Mouse (Mus musculus) CH12.LX (cell line): ENCODE measurements at regions not wholly inside any gene's neighbourhood (a gene's known extent, or its start where the extent isn't known, plus 50 kb on each side); places are given as distances from the start of the nearest gene placed in this dataset.

Experiments used
- DNase-seq: peaks from one replicate; pipeline ENCODE4 v3.0.0-alpha.2; 2013; ENCODE audit errors: extremely low read depth
- H3K27ac ChIP-seq: 2 replicates; pipeline ENCODE4 v1.5.1; 2012; ENCODE audit warnings: low read depth, mild to moderate bottlenecking, control low read depth, moderate library complexity; ENCODE audit not compliant: insufficient read depth
- H3K27me3 ChIP-seq: replicated peaks from 2 replicates; pipeline ENCODE3; 2012; ENCODE audit warnings: inconsistent platforms
- H3K36me3 ChIP-seq, 2 experiments: replicated peaks in 1 of 2; 2 replicates each; pipeline versions ENCODE3 to v1.6.1; 2012; ENCODE audit warnings: inconsistent platforms in 1 of 2, low read length in 1 of 2, mild to moderate bottlenecking in 1 of 2, mixed read lengths in 1 of 2, moderate library complexity in 1 of 2; ENCODE audit not compliant: control insufficient read depth in 1 of 2, insufficient read depth in 1 of 2
- H3K4me1 ChIP-seq, 2 experiments: 2 replicates each; pipeline ENCODE4 v1.6.1; 2012; ENCODE audit warnings: inconsistent platforms in 1 of 2, moderate library complexity in 1 of 2; ENCODE audit not compliant: insufficient read depth in 2 of 2, control insufficient read depth in 1 of 2
- H3K4me2 ChIP-seq: 2 replicates; pipeline ENCODE4 v1.6.1; 2012; ENCODE audit warnings: low read depth, mild to moderate bottlenecking, control low read depth; ENCODE audit not compliant: poor library complexity, insufficient read depth, severe bottlenecking
- H3K4me3 ChIP-seq, 3 experiments: fragments of 150-350 bp in 1 of 3; sonication (generic) in 1 of 3; replicated peaks in 1 of 3; 2 replicates each; pipeline versions ENCODE3 to v1.5.1; 2011 to 2012; ENCODE audit warnings: low read depth in 2 of 3, low read length in 2 of 3, mild to moderate bottlenecking in 2 of 3, moderate library complexity in 2 of 3, control low read depth in 1 of 3, improper control_type of control experiment in 1 of 3, inconsistent platforms in 1 of 3, mixed read lengths in 1 of 3; ENCODE audit not compliant: poor library complexity in 1 of 3
- H3K79me2 ChIP-seq: replicated peaks from 2 replicates; pipeline ENCODE4 v1.6.1; 2012; ENCODE audit warnings: mild to moderate bottlenecking, moderate library complexity; ENCODE audit not compliant: control insufficient read depth, poor library complexity, insufficient read depth, severe bottlenecking; ENCODE audit errors: extremely low read depth
- H3K9ac ChIP-seq: 2 replicates; pipeline ENCODE4 v1.6.1; 2012; ENCODE audit warnings: low read depth, mild to moderate bottlenecking, control low read depth, moderate library complexity; ENCODE audit not compliant: insufficient read depth
- H3K9me3 ChIP-seq: replicated peaks from 2 replicates; pipeline ENCODE3; 2012; ENCODE audit warnings: low read length, inconsistent platforms, mixed read lengths
- CHD2 ChIP-seq: IDR thresholded peaks from 2 replicates; pipeline ENCODE4 v1.6.1; 2011; ENCODE audit warnings: low read length, improper control_type of control experiment
- CTCF ChIP-seq, 2 experiments: IDR thresholded peaks in 1 of 2; conservative IDR thresholded peaks in 1 of 2; 2 replicates each; pipeline ENCODE4 v1.5.1; 2011 to 2012; ENCODE audit warnings: low read depth in 2 of 2, low read length in 2 of 2, improper control_type of control experiment in 1 of 2, inconsistent platforms in 1 of 2, mild to moderate bottlenecking in 1 of 2, moderate library complexity in 1 of 2
- E2F4 ChIP-seq: IDR thresholded peaks from 2 replicates; pipeline ENCODE4 v1.6.1; 2011; ENCODE audit warnings: low read depth, low read length, improper control_type of control experiment; ENCODE audit not compliant: insufficient replicate concordance
- EP300 ChIP-seq: IDR thresholded peaks from 2 replicates; pipeline ENCODE4 v1.6.1; 2011; ENCODE audit warnings: low read length, improper control_type of control experiment
- ETS1 ChIP-seq: conservative IDR thresholded peaks from 2 replicates; pipeline ENCODE4 v1.6.1; 2012; ENCODE audit warnings: low read depth, mild to moderate bottlenecking, inconsistent platforms, low read length, improper control_type of control experiment, moderate library complexity
- JUN ChIP-seq: IDR thresholded peaks from 2 replicates; pipeline ENCODE4 v1.6.1; 2011; ENCODE audit warnings: low read depth, mild to moderate bottlenecking, low read length, improper control_type of control experiment, moderate library complexity; ENCODE audit not compliant: insufficient read depth
- MEF2A ChIP-seq: IDR thresholded peaks from 2 replicates; pipeline ENCODE4 v1.6.1; 2014; ENCODE audit warnings: low read depth, mild to moderate bottlenecking, inconsistent platforms, low read length, improper control_type of control experiment, borderline replicate concordance
- MXI1 ChIP-seq: IDR thresholded peaks from 2 replicates; pipeline ENCODE4 v1.6.1; 2011; ENCODE audit warnings: mild to moderate bottlenecking, low read depth, low read length, improper control_type of control experiment
- MYC ChIP-seq: IDR thresholded peaks from 2 replicates; pipeline ENCODE4 v1.6.1; 2011; ENCODE audit warnings: low read depth, mild to moderate bottlenecking, improper control_type of control experiment, low read length
- NELFE ChIP-seq: IDR thresholded peaks from 2 replicates; pipeline ENCODE4 v1.6.1; 2011; ENCODE audit warnings: low read depth, low read length, improper control_type of control experiment
- POLR2A ChIP-seq: IDR thresholded peaks from 2 replicates; pipeline ENCODE4 v1.6.1; 2011; ENCODE audit warnings: low read depth, mild to moderate bottlenecking, improper control_type of control experiment, low read length
- POLR2AphosphoS2 ChIP-seq: IDR thresholded peaks from 2 replicates; pipeline ENCODE4 v1.6.1; 2011; ENCODE audit warnings: low read depth, low read length, improper control_type of control experiment
- RCOR1 ChIP-seq: conservative IDR thresholded peaks from 2 replicates; pipeline ENCODE4 v1.6.1; 2012; ENCODE audit warnings: low read depth, mild to moderate bottlenecking, inconsistent platforms, low read length, improper control_type of control experiment
- SIN3A ChIP-seq: IDR thresholded peaks from 2 replicates; pipeline ENCODE4 v1.6.1; 2012; ENCODE audit warnings: low read length, improper control_type of control experiment, inconsistent platforms
- SMC3 ChIP-seq: IDR thresholded peaks from 2 replicates; pipeline ENCODE4 v1.6.1; 2011; ENCODE audit warnings: low read depth, low read length, improper control_type of control experiment
- TBP ChIP-seq: conservative IDR thresholded peaks from 2 replicates; pipeline ENCODE4 v1.6.1; 2011; ENCODE audit warnings: low read depth, low read length, improper control_type of control experiment
- TCF12 ChIP-seq: IDR thresholded peaks from 2 replicates; pipeline ENCODE4 v1.6.1; 2014; ENCODE audit warnings: low read depth, mild to moderate bottlenecking, inconsistent platforms, low read length, improper control_type of control experiment
- USF1 ChIP-seq: IDR thresholded peaks from 2 replicates; pipeline ENCODE4 v1.6.1; 2014; ENCODE audit warnings: low read depth, mild to moderate bottlenecking, inconsistent platforms, low read length, improper control_type of control experiment
- USF2 ChIP-seq: conservative IDR thresholded peaks from 2 replicates; pipeline ENCODE4 v1.6.1; 2011; ENCODE audit warnings: low read depth, low read length, improper control_type of control experiment
- ZKSCAN1 ChIP-seq: IDR thresholded peaks from 2 replicates; pipeline ENCODE4 v1.6.1; 2012; ENCODE audit warnings: low read depth, inconsistent platforms, low read length, improper control_type of control experiment, borderline replicate concordance
- dilution Hi-C: fragments of 300-500 bp; cut with MboI; formaldehyde crosslinking; loops from 2 replicates; pipeline ENCODE4 v1.14.3; 2020; ENCODE audit warnings: low sequenced_read_pairs; ENCODE audit not compliant: extremely low pct_unique_long_range_greater_than_20kb, extremely low pct_ligation_motif_present
- in situ Hi-C: fragments of 300-500 bp; cut with MboI; formaldehyde crosslinking; loops from 3 replicates; pipeline ENCODE4 v1.14.3; 2019; ENCODE audit warnings: low sequenced_read_pairs, low pct_ligation_motif_present, low pct_unique_long_range_greater_than_20kb, mixed read lengths

DNA sequence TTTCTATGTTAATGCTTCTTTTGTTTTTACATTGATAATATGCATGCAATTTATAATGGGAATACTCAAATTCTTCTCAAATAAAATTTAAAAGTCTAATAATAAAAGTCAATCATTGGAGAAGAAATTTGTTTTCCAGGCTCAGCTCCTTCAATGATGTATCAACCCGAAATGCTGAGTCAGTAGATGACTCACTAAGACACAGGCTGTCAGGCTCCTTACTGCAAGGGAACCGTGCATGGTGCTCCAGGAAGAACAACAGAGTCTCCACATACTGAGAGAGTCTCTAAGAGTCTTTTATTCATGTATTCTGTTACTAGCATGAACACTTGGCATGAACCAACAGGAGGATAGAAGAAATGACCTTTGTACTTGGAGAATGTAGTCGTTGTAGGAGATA is 245.7 kb downstream of the 1190002N15Rik start:
- no peak for DNase-seq
- dilution Hi-C loops: no loop called here
- Histone ChIP-seq H3K4me2 (no peak overlapping the region), H3K9ac (no peak overlapping the region), H3K27me3 (no peaks in the 10 kb centered on the region), H3K4me3 (no peak overlapping the region), H3K79me2 (no peaks in the 10 kb centered on the region), H3K9me3 (peaks cover 46% of the 10 kb centered on the region), H3K27ac (no peak overlapping the region), H3K36me3 (no peaks in the 10 kb centered on the region), H3K4me1 (no peaks in the 10 kb centered on the region)
- TF ChIP-seq MEF2A (no peak), RCOR1 (no peak), USF1 (no peak), TCF12 (no peak), CHD2 (no peak), POLR2AphosphoS2 (no peak), SIN3A (no peak)
- in situ Hi-C loops: no loop called here

GRCm38 (mm10) chr9:94289546-94289945 is 248.3 kb downstream of the 1190002N15Rik start:
- H3K9me3 ChIP-seq: peaks cover 39% of the 10 kb centered on the region
- H3K4me3 ChIP-seq: no peak overlapping the region
- no peak overlapping the region for H3K4me2 ChIP-seq
- H3K79me2 ChIP-seq: no peaks in the 10 kb centered on the region
- dilution Hi-C loops (no loop called here), in situ Hi-C loops (no loop called here)
- H3K4me1 ChIP-seq: no peaks in the 10 kb centered on the region
- no peak for DNase-seq
- no peak overlapping the region for H3K27ac ChIP-seq
- no peaks in the 10 kb centered on the region for H3K27me3 ChIP-seq
- no peak overlapping the region for H3K9ac ChIP-seq
- H3K36me3 ChIP-seq: no peaks in the 10 kb centered on the region
- TF ChIP-seq EP300 (no peak), MXI1 (no peak), MYC (no peak), POLR2A (no peak), CTCF (conservative IDR thresholded peaks at IDR 0.05 in 1 of 2, IDR thresholded peaks at IDR 0.05 in 1 of 2; ENCODE audit: low read depth in 2 of 2, low read length in 2 of 2) (no peak), ZKSCAN1 (no peak), TCF12 (no peak)

- no peaks in the 10 kb centered on the region for H3K79me2 ChIP-seq
- H3K9me3 ChIP-seq: peaks cover 32% of the 10 kb centered on the region
- no peak overlapping the region for H3K4me2 ChIP-seq
- no peaks in the 10 kb centered on the region for H3K27me3 ChIP-seq
- in situ Hi-C loops (no loop called here), dilution Hi-C loops (no loop called here)
- no peak overlapping the region for H3K4me3 ChIP-seq
- H3K4me1 ChIP-seq: no peaks in the 10 kb centered on the region
- H3K9ac ChIP-seq: no peak overlapping the region
- TF ChIP-seq NELFE (no peak), E2F4 (no peak), TBP (no peak), SMC3 (no peak), CTCF (conservative IDR thresholded peaks at IDR 0.05 in 1 of 2, IDR thresholded peaks at IDR 0.05 in 1 of 2; ENCODE audit: low read depth in 2 of 2, low read length in 2 of 2) (no peak), ETS1 (no peak), JUN (no peak), MXI1 (no peak), USF2 (no peak), TCF12 (no peak)
- H3K36me3 ChIP-seq: no peaks in the 10 kb centered on the region
- DNase-seq: no peak
- H3K27ac ChIP-seq: no peak overlapping the region
Measured at GRCm38 (mm10) chr9:94287559-94287958, 250.3 kb downstream of the 1190002N15Rik start.
